Mouse (Mus musculus) kidney, embryonic 16.5 days (tissue): ENCODE results near the gene Ubqln4. TPM values are rescaled to one million over a fixed set of nuclear protein-coding genes. Genes with fewer than 3 reads are reported as not detected.

ENCODE experiments used
- ATAC-seq: fragments of 200-750 bp; cut with Nextera tagmentation; 2 replicates; pipeline ENCODE4 v1.8.0; 2017; ENCODE audit warnings: moderate TSS enrichment; ENCODE audit not compliant: low FRiP score, low TSS enrichment
- H3K27ac ChIP-seq: fragments of 300-500 bp; sonication (generic); 2 replicates; pipeline ENCODE4 v1.5.1; 2014; ENCODE audit warnings: low read length
- H3K27me3 ChIP-seq: fragments of 300-500 bp; sonication (generic); 2 replicates; pipeline ENCODE4 v1.6.1; 2014; ENCODE audit warnings: low read length, control low read depth, mixed read lengths; ENCODE audit not compliant: insufficient read depth
- H3K36me3 ChIP-seq: fragments of 300-500 bp; sonication (generic); 2 replicates; pipeline ENCODE4 v1.6.1; 2014; ENCODE audit warnings: low read length, control low read depth, mixed read lengths; ENCODE audit not compliant: insufficient read depth
- H3K4me1 ChIP-seq: fragments of 300-500 bp; sonication (generic); 2 replicates; pipeline ENCODE4 v1.6.1; 2014; ENCODE audit warnings: low read length, control low read depth, mixed read lengths; ENCODE audit not compliant: insufficient read depth
- H3K4me2 ChIP-seq: fragments of 300-500 bp; sonication (generic); replicated peaks from 2 replicates; pipeline ENCODE4 v1.6.1; 2014; ENCODE audit warnings: low read depth, low read length
- H3K4me3 ChIP-seq: fragments of 300-500 bp; sonication (generic); 2 replicates; pipeline ENCODE4 v1.5.1; 2014; ENCODE audit warnings: mild to moderate bottlenecking, low read length
- H3K9ac ChIP-seq: fragments of 300-500 bp; sonication (generic); replicated peaks from 2 replicates; pipeline ENCODE4 v1.6.1; 2014; ENCODE audit warnings: low read length
- H3K9me3 ChIP-seq: fragments of 300-500 bp; sonication (generic); 2 replicates; pipeline ENCODE4 v1.6.1; 2016; ENCODE audit warnings: low read length, control low read depth
- WGBS: fragments of 180-500 bp; shearing (Covaris S2); extraction: QIAGEN DNeasy Blood & Tissue Kit; methylation state at CpG from one replicate; pipeline ENCODE4 v1.1.7; 2014; 5-methylcytosine and 5-hydroxymethylcytosine counted together
- polyA plus RNA-seq: library from polyadenylated mRNA; unstranded; fragments of >200 nt; fragmentation: Nextera tagmentation; extraction: Ambion mirVana; gene quantifications from 2 replicates; pipeline ENCODE4 v1.2.1, GENCODE M21; 2015

Ubqln4 gene
- polyA plus RNA-seq, 1 experiment from 2014 or later = 52.7 TPM

- no peaks in the 10 kb centered on the region for H3K9me3 ChIP-seq
- H3K36me3 ChIP-seq = no peaks in the 10 kb centered on the region
- peaks cover 35% of the 10 kb centered on the region for H3K4me1 ChIP-seq
- H3K27me3 ChIP-seq = no peaks in the 10 kb centered on the region
- no peak overlapping the region for H3K4me2 ChIP-seq
- ATAC-seq = no peak
- no peak overlapping the region for H3K27ac ChIP-seq
- H3K4me3 ChIP-seq = no peak overlapping the region
- 43% methylated on average over 6 of the region's 6 CpGs for WGBS
- H3K9ac ChIP-seq = no peak overlapping the region
Measured at GRCm38 (mm10) chr3:88512141-88512895, 41.2 kb upstream of the Ubqln4 start.

- no peaks in the 10 kb centered on the region for H3K9me3 ChIP-seq
- no peak overlapping the region for H3K9ac ChIP-seq
- H3K27me3 ChIP-seq = no peaks in the 10 kb centered on the region
Measured at GRCm38 (mm10) chr3:88512896-88513545, 40.5 kb upstream of the Ubqln4 start.

GRCm38 (mm10) chr3:88513546-88514115 lies 39.9 kb upstream of the Ubqln4 start:
- H3K4me1 ChIP-seq = peaks cover 34% of the 10 kb centered on the region
- H3K27me3 ChIP-seq = no peaks in the 10 kb centered on the region

More at GRCm38 (mm10) chr3:88512896-88513545, 40.5 kb upstream of the Ubqln4 start:
- 51% methylated on average over 12 of the region's 15 CpGs for WGBS
- Histone ChIP-seq H3K4me1 (peaks cover 34% of the 10 kb centered on the region), H3K27ac (no peak overlapping the region), H3K4me3 (no peak overlapping the region), H3K4me2 (no peak overlapping the region), H3K36me3 (no peaks in the 10 kb centered on the region)
- no peak for ATAC-seq

GRCm38 (mm10) chr3:88514231-88515094 lies 39.1 kb upstream of the Ubqln4 start:
- Histone ChIP-seq H3K27me3 (no peaks in the 10 kb centered on the region), H3K9me3 (no peaks in the 10 kb centered on the region), H3K36me3 (no peaks in the 10 kb centered on the region), H3K4me3 (no peak overlapping the region), H3K27ac (no peak overlapping the region), H3K9ac (no peak overlapping the region), H3K4me1 (peaks cover 29% of the 10 kb centered on the region), H3K4me2 (no peak overlapping the region)
- WGBS = 77% methylated on average over 10 of the region's 10 CpGs
- no peak for ATAC-seq

More at GRCm38 (mm10) chr3:88513546-88514115, 39.9 kb upstream of the Ubqln4 start:
- 81% methylated on average over 7 of the region's 7 CpGs for WGBS
- Histone ChIP-seq H3K9me3 (no peaks in the 10 kb centered on the region), H3K9ac (no peak overlapping the region), H3K4me3 (no peak overlapping the region), H3K27ac (no peak overlapping the region), H3K36me3 (no peaks in the 10 kb centered on the region), H3K4me2 (no peak overlapping the region)
- no peak for ATAC-seq

GRCm38 (mm10) chr3:88515095-88515386 lies 38.5 kb upstream of the Ubqln4 start:
- Histone ChIP-seq H3K36me3 (no peaks in the 10 kb centered on the region), H3K9ac (no peak overlapping the region), H3K27ac (no peak overlapping the region), H3K9me3 (no peaks in the 10 kb centered on the region), H3K4me3 (no peak overlapping the region), H3K4me2 (no peak overlapping the region), H3K27me3 (no peaks in the 10 kb centered on the region), H3K4me1 (peaks cover 28% of the 10 kb centered on the region)
- no peak for ATAC-seq
- WGBS = 100% methylated on average over 2 of the region's 2 CpGs

GRCm38 (mm10) chr3:88516407-88516806 lies 37.2 kb upstream of the Ubqln4 start:
- no peak overlapping the region for H3K4me2 ChIP-seq
- H3K9ac ChIP-seq = no peak overlapping the region
- no peaks in the 10 kb centered on the region for H3K36me3 ChIP-seq
- no peak for ATAC-seq
- H3K4me1 ChIP-seq = peaks cover 18% of the 10 kb centered on the region
- H3K27me3 ChIP-seq = no peaks in the 10 kb centered on the region
- H3K27ac ChIP-seq = no peak overlapping the region
- WGBS = 88% methylated on average over 2 of the region's 2 CpGs
- H3K4me3 ChIP-seq = no peak overlapping the region
- no peaks in the 10 kb centered on the region for H3K9me3 ChIP-seq

GRCm38 (mm10) chr3:88518411-88518810 lies 35.1 kb upstream of the Ubqln4 start:
- Histone ChIP-seq H3K9me3 (no peaks in the 10 kb centered on the region), H3K36me3 (no peaks in the 10 kb centered on the region), H3K27ac (no peak overlapping the region), H3K4me3 (no peak overlapping the region), H3K4me1 (peaks cover 3% of the 10 kb centered on the region; the same call in 1 of the 2 replicates), H3K9ac (no peak overlapping the region), H3K27me3 (no peaks in the 10 kb centered on the region), H3K4me2 (no peak overlapping the region)
- ATAC-seq = no peak
- WGBS = 64% methylated on average over 4 of the region's 4 CpGs

- no peak overlapping the region for H3K27ac ChIP-seq
- no peaks in the 10 kb centered on the region for H3K9me3 ChIP-seq
- WGBS = 84% methylated on average over 2 of the region's 2 CpGs
- ATAC-seq = no peak
- H3K4me1 ChIP-seq = peaks cover 3% of the 10 kb centered on the region; the same call in 1 of the 2 replicates
- no peak overlapping the region for H3K9ac ChIP-seq
- no peak overlapping the region for H3K4me2 ChIP-seq
- peaks cover 8% of the 10 kb centered on the region; the same call in 1 of the 2 replicates for H3K36me3 ChIP-seq
- H3K4me3 ChIP-seq = no peak overlapping the region
- H3K27me3 ChIP-seq = no peaks in the 10 kb centered on the region
Measured at GRCm38 (mm10) chr3:88520078-88520477, 33.5 kb upstream of the Ubqln4 start.

GRCm38 (mm10) chr3:88521156-88521555 lies 32.4 kb upstream of the Ubqln4 start:
- H3K27ac ChIP-seq = no peak overlapping the region
- peaks cover 9% of the 10 kb centered on the region; the same call in 1 of the 2 replicates for H3K36me3 ChIP-seq
- H3K27me3 ChIP-seq = no peaks in the 10 kb centered on the region
- ATAC-seq = no peak
- H3K9me3 ChIP-seq = no peaks in the 10 kb centered on the region
- no peak overlapping the region for H3K4me2 ChIP-seq
- 90% methylated on average over 6 of the region's 6 CpGs for WGBS
- peaks cover 3% of the 10 kb centered on the region; the same call in 1 of the 2 replicates for H3K4me1 ChIP-seq
- no peak overlapping the region for H3K4me3 ChIP-seq
- H3K9ac ChIP-seq = no peak overlapping the region
